Mouse (Mus musculus) liver, postnatal 0 days (tissue): ENCODE results near the gene Akap7. TPM values are rescaled to one million over a fixed set of nuclear protein-coding genes. Genes with fewer than 3 reads are reported as not detected.

Experiments
- ATAC-seq: fragments of 200-750 bp; cut with Nextera tagmentation; 2 replicates; pipeline ENCODE4 v1.8.0; 2017; ENCODE audit warnings: mild to moderate bottlenecking, moderate library complexity
- DNase-seq: peaks from one replicate; pipeline ENCODE4 v3.0.0-alpha.2; 2016
- H3K27ac ChIP-seq: fragments of 300-500 bp; sonication (generic); 2 replicates; pipeline ENCODE4 v1.5.1; 2014; ENCODE audit warnings: antibody characterized with exemption, moderate library complexity, mild to moderate bottlenecking, low read depth
- H3K27me3 ChIP-seq: fragments of 300-500 bp; sonication (generic); 2 replicates; pipeline ENCODE4 v1.6.1; 2014; ENCODE audit warnings: low read length, control low read depth, mixed read lengths; ENCODE audit not compliant: insufficient read depth
- H3K36me3 ChIP-seq: fragments of 300-500 bp; sonication (generic); replicated peaks from 2 replicates; pipeline ENCODE4 v1.6.1; 2014; ENCODE audit warnings: mild to moderate bottlenecking, control low read depth, low read length, moderate library complexity, mixed read lengths; ENCODE audit not compliant: insufficient read depth
- H3K4me1 ChIP-seq: fragments of 300-500 bp; sonication (generic); 2 replicates; pipeline ENCODE4 v1.6.1; 2014; ENCODE audit warnings: antibody characterized with exemption, mild to moderate bottlenecking, control low read depth; ENCODE audit not compliant: insufficient read depth
- H3K4me2 ChIP-seq: fragments of 300-500 bp; sonication (generic); 2 replicates; pipeline ENCODE4 v1.6.1; 2014; ENCODE audit warnings: low read depth, mild to moderate bottlenecking, low read length, moderate library complexity, mixed read lengths
- H3K4me3 ChIP-seq: fragments of 300-500 bp; sonication (generic); 2 replicates; pipeline ENCODE4 v1.5.1; 2014; ENCODE audit warnings: low read depth, low read length
- H3K9ac ChIP-seq: fragments of 300-500 bp; sonication (generic); replicated peaks from 2 replicates; pipeline ENCODE4 v1.6.1; 2014; ENCODE audit warnings: mild to moderate bottlenecking, moderate library complexity
- H3K9me3 ChIP-seq: fragments of 300-500 bp; sonication (generic); 2 replicates; pipeline ENCODE4 v1.6.1; 2016; ENCODE audit warnings: mild to moderate bottlenecking, control low read depth, low read length, mixed read lengths
- CTCF ChIP-seq: sonication (generic); IDR thresholded peaks from 2 replicates; pipeline ENCODE4 v1.5.1; 2016; ENCODE audit warnings: antibody characterized with exemption, low read depth
- EP300 ChIP-seq: IDR thresholded peaks from 2 replicates; pipeline ENCODE4 v1.6.1; 2016; ENCODE audit warnings: antibody characterized with exemption, low read depth, mild to moderate bottlenecking
- WGBS: fragments of 180-500 bp; shearing (Covaris S2); extraction: QIAGEN DNeasy Blood & Tissue Kit; methylation state at CpG from one replicate; pipeline ENCODE4 v1.1.7; 2014; ENCODE audit not compliant: insufficient replicate concordance; 5-methylcytosine and 5-hydroxymethylcytosine counted together
- polyA plus RNA-seq: library from polyadenylated mRNA; unstranded; fragments of >200 nt; fragmentation: Nextera tagmentation; extraction: Ambion mirVana; gene quantifications from 2 replicates; pipeline ENCODE4 v1.2.1, GENCODE M21; 2015

Gene Akap7
- polyA plus RNA-seq, 1 experiment from 2014 or later: 15.9 TPM

DNA sequence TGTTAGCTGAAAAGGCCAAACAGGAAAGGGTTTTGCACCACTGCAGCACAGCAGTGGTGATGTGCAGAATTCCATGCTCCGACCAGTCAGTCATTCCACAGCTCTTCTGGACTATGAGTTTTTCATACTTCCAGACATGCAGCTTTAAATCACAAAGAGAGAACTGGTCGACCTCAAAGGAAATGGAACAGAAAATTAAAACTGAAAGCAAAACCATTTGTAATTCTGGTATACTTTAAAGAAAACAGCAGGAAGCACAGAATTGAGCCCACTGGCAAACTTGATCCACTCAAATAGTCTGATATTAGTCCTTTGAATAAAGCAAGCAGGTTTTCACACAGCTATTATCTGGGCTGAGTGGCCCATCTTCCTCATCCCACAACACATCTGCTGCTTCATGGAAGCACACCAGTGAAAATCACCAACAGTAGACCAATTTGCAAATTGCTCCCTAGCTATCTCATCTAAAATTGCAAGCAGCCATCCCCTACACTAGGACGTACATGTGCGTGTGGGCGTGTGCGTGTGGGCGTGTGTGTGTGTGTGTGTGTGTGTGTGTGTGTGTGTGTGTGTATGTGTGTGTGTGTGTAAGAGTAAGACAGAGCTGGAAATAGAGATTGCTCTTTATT is 156.4 kb downstream of the Akap7 start:
- no peak overlapping the region for H3K27ac ChIP-seq
- H3K27me3 ChIP-seq: no peaks in the 10 kb centered on the region
- H3K36me3 ChIP-seq: no peaks in the 10 kb centered on the region
- WGBS: 69% methylated on average over 7 of the region's 7 CpGs
- peaks cover 8% of the 10 kb centered on the region for H3K4me1 ChIP-seq
- DNase-seq: no peak
- H3K4me3 ChIP-seq: no peak overlapping the region
- no peak for TF ChIP-seq EP300
- no peak for TF ChIP-seq CTCF
- no peaks in the 10 kb centered on the region for H3K9me3 ChIP-seq
- no peak for ATAC-seq
- no peak overlapping the region for H3K4me2 ChIP-seq
- H3K9ac ChIP-seq: no peak overlapping the region

DNA sequence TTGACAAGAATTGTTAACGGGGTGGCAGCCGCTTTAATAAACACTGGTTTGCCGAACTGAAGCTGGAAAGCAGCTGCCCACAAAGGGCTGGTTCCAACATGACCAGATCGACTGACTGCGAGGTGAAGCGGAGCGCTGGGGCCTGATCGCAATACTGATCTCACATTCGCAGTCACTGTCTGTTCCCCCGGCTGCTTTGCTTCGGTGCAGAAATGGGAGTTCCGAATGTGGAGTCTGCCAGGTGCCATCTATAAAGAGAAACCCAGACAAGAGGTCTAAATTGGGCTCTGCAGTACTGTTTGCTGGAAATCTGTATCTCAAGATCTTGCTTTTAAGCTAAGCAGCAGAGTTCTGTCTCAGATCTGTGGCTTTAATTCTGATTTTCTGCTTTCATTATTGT is 161.8 kb downstream of the Akap7 start:
- no peak overlapping the region for H3K4me3 ChIP-seq
- no peaks in the 10 kb centered on the region for H3K27me3 ChIP-seq
- 0 out of 2 replicates have a peak, but pooled peaks cover 4% of the 10 kb centered on the region for H3K4me1 ChIP-seq
- TF ChIP-seq CTCF: no peak
- H3K36me3 ChIP-seq: no peaks in the 10 kb centered on the region
- ATAC-seq (no peak), DNase-seq (no peak)
- no peak overlapping the region for H3K9ac ChIP-seq
- H3K4me2 ChIP-seq: no peak overlapping the region
- 81% methylated on average over 12 of the region's 12 CpGs for WGBS
- H3K27ac ChIP-seq: no peak overlapping the region
- H3K9me3 ChIP-seq: no peaks in the 10 kb centered on the region

DNA sequence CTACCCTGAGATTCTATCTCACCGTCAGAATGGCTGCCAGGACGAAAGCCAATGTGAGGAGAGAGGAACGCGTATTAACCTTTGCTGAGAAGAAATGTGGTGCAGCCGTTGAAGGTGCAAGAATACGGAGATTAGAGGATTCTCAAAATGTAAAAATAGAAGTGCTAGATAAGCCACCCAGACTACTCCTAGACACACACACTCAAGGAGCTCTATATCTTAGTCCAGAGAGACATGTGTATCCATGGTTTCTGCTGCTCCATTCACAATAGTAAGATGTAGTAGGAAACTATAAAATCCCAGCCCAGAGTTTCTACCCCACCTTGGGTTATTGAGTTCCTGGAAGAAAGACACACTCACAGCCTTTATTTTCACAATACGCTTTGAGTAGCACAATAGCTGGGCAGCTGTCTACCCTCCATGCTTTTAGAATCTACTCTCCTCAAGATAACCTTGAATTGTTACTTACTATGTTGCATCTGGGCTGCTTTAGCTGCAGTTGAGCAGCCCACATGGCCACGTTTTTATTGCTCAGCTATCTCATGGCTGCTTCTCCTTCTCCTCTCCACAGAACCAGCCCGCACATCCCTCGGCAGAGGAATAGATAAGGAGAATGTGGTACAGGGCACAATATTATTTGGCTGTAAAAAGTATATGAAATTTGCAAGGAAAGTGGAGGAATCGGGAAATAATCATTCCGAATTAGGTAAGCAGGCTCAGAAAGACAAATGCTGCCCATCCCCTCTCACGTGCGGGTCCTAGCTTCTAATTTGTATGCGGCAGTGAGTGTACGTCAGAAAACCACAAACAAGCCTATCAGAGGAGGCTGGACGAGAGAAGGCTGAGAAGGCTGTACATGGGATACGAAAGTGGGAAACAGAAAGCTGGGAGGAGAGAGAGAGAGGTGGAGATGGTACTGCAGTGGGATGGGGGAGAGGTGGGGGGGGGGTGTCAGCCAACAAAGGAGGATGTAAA is 162.6 kb downstream of the Akap7 start:
- 0 out of 2 replicates have a peak, but pooled peaks cover 7% of the 10 kb centered on the region for H3K4me1 ChIP-seq
- no peak for DNase-seq
- H3K4me2 ChIP-seq: no peak overlapping the region; the same call in 1 of the 2 replicates
- no peaks in the 10 kb centered on the region for H3K27me3 ChIP-seq
- no peaks in the 10 kb centered on the region for H3K36me3 ChIP-seq
- H3K27ac ChIP-seq: no peak overlapping the region
- ATAC-seq: no peak
- H3K9me3 ChIP-seq: no peaks in the 10 kb centered on the region
- no peak overlapping the region for H3K4me3 ChIP-seq
- no peak overlapping the region for H3K9ac ChIP-seq
- TF ChIP-seq CTCF: no peak
- TF ChIP-seq EP300: no peak
- 54% methylated on average over 18 of the region's 18 CpGs for WGBS

DNA sequence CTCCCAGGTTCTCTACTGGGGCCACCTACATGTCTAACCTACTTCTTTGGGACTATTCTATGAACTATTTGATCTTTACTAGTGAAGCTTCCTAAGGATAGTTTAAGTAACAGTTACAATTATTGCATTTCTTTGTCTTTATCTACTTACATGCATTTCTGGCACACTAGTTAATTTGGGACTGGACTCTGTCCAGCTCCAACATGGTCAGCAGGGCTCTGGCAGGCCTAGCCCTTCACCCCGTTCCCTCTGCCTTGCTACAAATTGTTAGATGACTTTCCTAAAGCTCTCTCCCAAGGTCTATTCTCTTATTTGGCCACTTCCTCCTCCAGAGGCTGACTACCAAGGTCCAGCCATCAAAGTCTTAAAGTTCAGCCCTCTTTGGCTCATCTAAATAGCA is 165.9 kb downstream of the Akap7 start:
- no peak for TF ChIP-seq EP300
- no peak for TF ChIP-seq CTCF
- Histone ChIP-seq H3K27me3 (no peaks in the 10 kb centered on the region), H3K9ac (no peak overlapping the region), H3K27ac (no peak overlapping the region), H3K4me1 (0 out of 2 replicates have a peak, but pooled peaks cover 7% of the 10 kb centered on the region), H3K36me3 (no peaks in the 10 kb centered on the region), H3K4me2 (no peak overlapping the region), H3K4me3 (no peak overlapping the region), H3K9me3 (peaks cover 6% of the 10 kb centered on the region; the same call in 1 of the 2 replicates)
- DNase-seq: no peak
- ATAC-seq: no peak
- WGBS: 76% methylated on average over 1 of the region's 1 CpGs

DNA sequence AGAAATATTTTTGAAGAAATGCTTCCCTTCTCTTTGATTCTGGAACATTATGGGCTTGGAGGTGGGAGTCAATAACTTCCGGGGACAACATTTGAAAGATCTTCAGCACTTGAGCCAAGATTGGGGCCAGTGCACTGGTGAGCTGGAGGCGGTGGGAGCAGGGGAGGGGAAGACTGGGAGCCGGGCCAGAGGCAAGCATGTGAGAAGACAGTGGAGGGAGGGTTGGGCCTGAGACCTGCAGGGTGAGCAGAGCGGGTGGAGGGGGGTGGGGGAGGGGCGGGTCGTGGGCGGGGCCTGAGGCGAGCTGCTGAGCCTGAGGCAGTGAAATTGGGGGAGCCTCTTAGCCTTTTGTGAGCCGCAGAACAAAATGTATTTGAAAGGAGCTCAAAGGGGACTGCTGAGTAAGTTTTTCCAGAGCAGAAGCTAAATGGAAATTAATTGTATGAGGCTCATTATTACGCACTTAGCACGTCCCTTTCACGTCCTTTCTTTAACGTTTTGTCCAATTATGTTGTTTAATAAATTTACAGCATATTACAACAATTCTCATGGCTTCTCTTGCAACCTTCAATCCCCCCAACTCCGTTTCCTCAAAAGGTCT is 167.4 kb downstream of the Akap7 start:
- no peak for ATAC-seq
- 50% methylated on average over 14 of the region's 14 CpGs for WGBS
- H3K9me3 ChIP-seq: peaks cover 6% of the 10 kb centered on the region; the same call in 1 of the 2 replicates
- DNase-seq: no peak
- no peak overlapping the region for H3K4me2 ChIP-seq
- 0 out of 2 replicates have a peak, but pooled peaks cover 7% of the 10 kb centered on the region for H3K4me1 ChIP-seq
- TF ChIP-seq EP300 (no peak), CTCF (no peak)
- no peak overlapping the region for H3K27ac ChIP-seq
- H3K36me3 ChIP-seq: no peaks in the 10 kb centered on the region
- no peaks in the 10 kb centered on the region for H3K27me3 ChIP-seq
- no peak overlapping the region for H3K9ac ChIP-seq
- H3K4me3 ChIP-seq: no peak overlapping the region

DNA sequence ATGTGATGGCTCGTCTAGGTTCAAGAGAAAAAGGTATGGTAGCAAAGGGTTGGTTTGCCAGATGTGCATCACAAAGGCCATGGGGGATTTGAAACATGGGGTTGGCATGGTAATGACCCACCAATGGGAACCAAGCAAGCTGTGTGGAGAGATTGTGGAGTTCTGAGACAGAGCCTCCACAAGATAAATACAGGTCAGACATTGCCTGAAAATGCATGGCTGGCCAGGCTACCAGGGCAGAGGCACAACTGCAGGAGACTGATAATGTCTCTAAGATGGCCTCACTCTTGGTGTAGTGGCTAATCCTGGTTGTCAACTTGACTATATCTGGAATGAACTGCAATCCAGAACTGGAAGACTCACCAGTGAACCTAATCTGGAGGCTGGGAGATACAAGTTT is 174.1 kb downstream of the Akap7 start:
- no peak overlapping the region for H3K9ac ChIP-seq

More for the DNA sequence above, 174.1 kb downstream of the Akap7 start:
- ATAC-seq (peak; percentile 59), DNase-seq (no peak)
- 58% methylated on average over 1 of the region's 1 CpGs for WGBS
- peaks cover under 1% of the 10 kb centered on the region; the same call in 1 of the 2 replicates for H3K9me3 ChIP-seq
- no peak overlapping the region for H3K4me2 ChIP-seq
- no peaks in the 10 kb centered on the region for H3K27me3 ChIP-seq
- no peaks in the 10 kb centered on the region for H3K36me3 ChIP-seq
- TF ChIP-seq CTCF (no peak), EP300 (peak; percentile 58)
- H3K4me3 ChIP-seq: no peak overlapping the region
- no peak overlapping the region for H3K27ac ChIP-seq
- peaks cover 5% of the 10 kb centered on the region; the same call in 1 of the 2 replicates for H3K4me1 ChIP-seq
